Mouse (Mus musculus) monocyte, adult 5-6 weeks (primary cell): ENCODE results near the gene Zfp820. TPM values are rescaled to one million over a fixed set of nuclear protein-coding genes. Genes with fewer than 3 reads are reported as not detected.
"Not testable (repeated sequence)": the region's sequence is repeated elsewhere in the genome, so short reads cannot be mapped to it uniquely, and the experiment has no call there.

Experiments
- ATAC-seq: fragments of 153-309, 156-312 bp; replicated peaks from 2 replicates; pipeline ENCODE4 v1.8.0; 2017; ENCODE audit warnings: mild to moderate bottlenecking; ENCODE audit not compliant: low TSS enrichment, insufficient number of reproducible peaks, severe bottlenecking, poor library complexity, low FRiP score
- total RNA-seq: library from RNA; stranded (forward); fragments of 200-1000, 200-491, 200-594 nt; gene quantifications from 3 replicates; pipeline ENCODE4 v1.2.3, GENCODE M21; 2017

Zfp820 gene
- 0.49 TPM in 1 of 3 replicates, not detected in the others for total RNA-seq

GRCm38 (mm10) chr17:21845545-21846321 is at the start of gene Zfp820:
Gene Zfp820, minus strand, starts transcription at chr17:21845772.
- ATAC-seq: no peak

- no peak for ATAC-seq
Measured at GRCm38 (mm10) chr17:21871256-21871655, 25.7 kb upstream of the Zfp820 start.

DNA sequence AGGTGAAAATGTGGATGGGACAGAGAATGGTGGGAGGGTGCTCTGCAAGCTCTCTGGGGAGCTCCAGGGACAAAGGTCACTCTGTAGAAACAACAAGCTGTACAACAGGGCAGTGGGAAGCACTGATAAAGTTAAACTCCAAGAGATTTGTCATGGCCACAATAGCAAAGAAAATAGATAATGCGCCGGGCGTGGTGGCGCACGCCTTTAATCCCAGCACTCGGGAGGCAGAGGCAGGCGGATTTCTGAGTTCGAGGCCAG is 680 bp upstream of the Zfp820 start:
- not testable (repeated sequence) for ATAC-seq

DNA sequence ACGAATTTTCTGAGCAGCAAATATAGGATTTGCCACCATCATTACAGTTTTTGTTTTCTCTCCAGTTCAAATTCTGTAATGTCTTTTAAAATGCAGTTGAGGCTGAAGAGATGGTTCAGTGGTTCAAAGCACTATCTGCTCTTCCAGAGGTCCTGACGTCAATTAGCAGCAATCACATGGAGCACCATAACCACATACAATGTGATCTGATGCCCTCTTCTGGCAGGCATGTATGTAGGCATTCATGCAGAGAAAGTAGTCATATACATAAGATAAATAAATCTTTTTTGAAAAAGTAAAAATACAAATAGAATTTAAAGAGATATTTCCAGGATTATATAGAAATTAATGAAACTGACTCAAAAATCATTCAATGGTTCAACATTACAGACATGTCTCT is 7.1 kb downstream of the Zfp820 start:
- ATAC-seq: no peak

- ATAC-seq: not testable (repeated sequence)
Measured at GRCm38 (mm10) chr17:21801373-21801772, 44.2 kb downstream of the Zfp820 start.

- no peak for ATAC-seq
Measured at GRCm38 (mm10) chr17:21792256-21792655, 53.3 kb downstream of the Zfp820 start.

GRCm38 (mm10) chr17:21770336-21770735 is 75.2 kb downstream of the Zfp820 start:
- ATAC-seq: no peak

Other genes starting within 250 kb of the Zfp820 start
- gene Zfp983, start 195.1 kb downstream of the Zfp820 start, total RNA-seq: 3.7 to 9.5 TPM (median 4.5 TPM) in 3 replicates
- 23.5 to 31.1 TPM in 2 of 3 replicates, not detected in the other for gene Gm10226, start 153.9 kb downstream of the Zfp820 start, total RNA-seq
- 1.8 to 8.8 TPM (median 5.2 TPM) in 3 replicates for gene Zfp760, start 138.0 kb downstream of the Zfp820 start, total RNA-seq
- 0.96 to 5.0 TPM (median 1.8 TPM) in 3 replicates for gene Zfp229, start 115.0 kb downstream of the Zfp820 start, total RNA-seq
- 17.9 to 26.0 TPM (median 18.1 TPM) in 3 replicates for gene Zfp995, start 64.2 kb upstream of the Zfp820 start, total RNA-seq
- gene Zfp942, start 116.7 kb upstream of the Zfp820 start, total RNA-seq: 16.5 to 44.4 TPM (median 31.4 TPM) in 3 replicates
- gene Zfp943, start 116.8 kb upstream of the Zfp820 start, total RNA-seq: 47.4 to 60.7 TPM (median 51.7 TPM) in 3 replicates